Comparison of ENCODE assay signal across 8 mouse cellular contexts in genomic region chr1:135583081-135583677, GRCm38 (mm10). TPM values are rescaled to one million over a fixed set of nuclear protein-coding genes. Genes with fewer than 3 reads are reported as not detected.
A peak's percentile ranks its signal among the peaks of the same experiment; 100 is the strongest.
DNase-seq lines count a peak whose midpoint lies in the region; ATAC-seq and TF ChIP-seq lines count a peak whose summit lies in the region.

No protein-coding gene starts in this region.

- peaks cover 15% of the 10 kb centered on the region for H3K4me1 ChIP-seq in lung, postnatal 0 days (ENCODE audit: insufficient read depth, low read depth, low read length)
- H3K4me1 ChIP-seq in hindbrain, embryonic 11.5 days (replicated peaks; ENCODE audit: control insufficient read depth, insufficient read depth, low read length) = peaks cover 30% of the 10 kb centered on the region
- no peaks in the 10 kb centered on the region for H3K4me1 ChIP-seq in thymus, adult 2 months (replicated peaks; ENCODE audit: control insufficient read depth, insufficient read depth, low read length)

- no peaks in the 10 kb centered on the region for H3K9me3 ChIP-seq in lung, postnatal 0 days (ENCODE audit: low read length)
- H3K9me3 ChIP-seq in hindbrain, embryonic 11.5 days (ENCODE audit: control insufficient read depth, low read length) = no peaks in the 10 kb centered on the region

- ATAC-seq in lung, postnatal 0 days = 0 out of 2 replicates have a peak, but pooled peaks have one; percentile 9
- ATAC-seq in frontal cortex, adult (ENCODE audit: low TSS enrichment) = peak; percentile 55
- peak; percentile 69 for ATAC-seq in hindbrain, embryonic 11.5 days (ENCODE audit: low FRiP score)
- ATAC-seq in megakaryocyte, adult 5-6 weeks (ENCODE audit: poor library complexity, severe bottlenecking) = no peak

- H3K36me3 ChIP-seq in lung, postnatal 0 days (ENCODE audit: insufficient read depth, low read length) = no peaks in the 10 kb centered on the region
- H3K36me3 ChIP-seq in hindbrain, embryonic 11.5 days (ENCODE audit: control insufficient read depth, insufficient read depth, low read length) = no peaks in the 10 kb centered on the region
- no peaks in the 10 kb centered on the region for H3K36me3 ChIP-seq in myocyte (ENCODE audit: control insufficient read depth, insufficient read depth)
- no peaks in the 10 kb centered on the region for H3K36me3 ChIP-seq in thymus, adult 2 months (ENCODE audit: control insufficient read depth, insufficient read depth, low read length)

- intact Hi-C loops in left cerebral cortex, postnatal 25 days (cut with DNase I) = loop anchor here (5.0 kb wide), 1 partner anchor 54 kb away; no protein-coding TSS in a partner anchor

- peak overlapping the region; percentile 82 for H3K4me2 ChIP-seq in lung, postnatal 0 days (replicated peaks; ENCODE audit: low read depth, low read length)
- H3K4me2 ChIP-seq in hindbrain, embryonic 11.5 days (replicated peaks; ENCODE audit: low read depth, low read length) = peak overlapping the region; percentile 82
- peak overlapping the region; percentile 36 for H3K4me2 ChIP-seq in myocyte (ENCODE audit: low read depth)

- DNase-seq in lung, postnatal 0 days (ENCODE audit: low spot score) = no peak
- DNase-seq in lung, postnatal 36 days = no peak
- DNase-seq in hindbrain, embryonic 11.5 days (ENCODE audit: low spot score) = peak; percentile 81
- peak; percentile 76 to 79 for DNase-seq in left cerebral cortex, postnatal 25 days (ENCODE audit: low spot score in 2 of 2)
- DNase-seq in thymus, adult 2 months = no peak

- H3K4me3 ChIP-seq in lung, postnatal 0 days (ENCODE audit: low read depth, low read length) = no peak overlapping the region
- peak overlapping the region; percentile 58 for H3K4me3 ChIP-seq in hindbrain, embryonic 11.5 days (ENCODE audit: low read depth, low read length)
- peak overlapping the region; percentile 31 for H3K4me3 ChIP-seq in myocyte
- H3K4me3 ChIP-seq in thymus, adult 2 months (ENCODE audit: control insufficient read depth, insufficient read depth, low read length) = no peak overlapping the region

- no peak for TF ChIP-seq CTCF in lung, postnatal 0 days (IDR thresholded peaks at IDR 0.05)
- TF ChIP-seq CTCF in thymus, adult 2 months (IDR thresholded peaks at IDR 0.05; ENCODE audit: borderline replicate concordance, control insufficient read depth, extremely low read depth, insufficient read depth, low read length, poor library complexity) = no peak

- H3ac ChIP-seq in myocyte (ENCODE audit: control insufficient read depth, insufficient read length) = no peak overlapping the region

- H3K27ac ChIP-seq in lung, postnatal 0 days (ENCODE audit: low read length) = no peak overlapping the region
- H3K27ac ChIP-seq in hindbrain, embryonic 11.5 days (ENCODE audit: low read depth, low read length) = peak overlapping the region; percentile 83
- H3K27ac ChIP-seq in thymus, adult 2 months (ENCODE audit: control insufficient read depth, insufficient read depth, low read length) = no peak overlapping the region

- H3K9ac ChIP-seq in lung, postnatal 0 days (replicated peaks; ENCODE audit: low read depth) = no peak overlapping the region
- peak overlapping the region; percentile 79 for H3K9ac ChIP-seq in hindbrain, embryonic 11.5 days (ENCODE audit: low read depth, low read length)

- no peak for TF ChIP-seq EP300 in lung, postnatal 0 days (IDR thresholded peaks at IDR 0.05)

- H3K79me2 ChIP-seq in myocyte (ENCODE audit: control insufficient read depth, insufficient read depth) = peaks cover 59% of the 10 kb centered on the region

- WGBS in lung, postnatal 0 days = 11% methylated on average over 15 of the region's 15 CpGs
- 4% methylated on average over 15 of the region's 15 CpGs for WGBS in hindbrain, embryonic 11.5 days
- 87% methylated on average over 15 of the region's 15 CpGs for WGBS in thymus, adult 2 months

- no peak for TF ChIP-seq POLR2A in myocyte (IDR thresholded peaks at IDR 0.05; ENCODE audit: insufficient read length, low read depth)
- TF ChIP-seq POLR2A in thymus, adult 2 months (IDR thresholded peaks at IDR 0.05; ENCODE audit: control insufficient read depth, extremely low read depth, insufficient read depth, low read length, poor library complexity) = no peak

- H3K27me3 ChIP-seq in lung, postnatal 0 days (replicated peaks; ENCODE audit: insufficient read depth, low read length) = 0 out of 2 replicates have a peak, but pooled peaks cover 5% of the 10 kb centered on the region
- H3K27me3 ChIP-seq in hindbrain, embryonic 11.5 days (ENCODE audit: control insufficient read depth, insufficient read depth, low read length) = no peaks in the 10 kb centered on the region
- no peaks in the 10 kb centered on the region for H3K27me3 ChIP-seq in myocyte (ENCODE audit: control insufficient read depth, insufficient read depth, insufficient read length)
- no peaks in the 10 kb centered on the region; the same call in 1 of the 2 replicates for H3K27me3 ChIP-seq in thymus, adult 2 months (ENCODE audit: control insufficient read depth, insufficient read depth, low read length)

TF ChIP-seq in myocyte, 11 proteins besides CTCF, POLR2A, EP300 and RAD21:
- TF ChIP-seq TCF12 (IDR thresholded peaks at IDR 0.05; ENCODE audit: insufficient read depth, poor library complexity, severe bottlenecking) = no peak
- TF ChIP-seq E2F4 (IDR thresholded peaks at IDR 0.05; ENCODE audit: insufficient read depth) = no peak
- no peak for TF ChIP-seq MYOG (IDR thresholded peaks at IDR 0.05; ENCODE audit: control insufficient read depth in 1 of 3, insufficient read depth in 1 of 3, insufficient read length in 2 of 3, low read depth in 2 of 3)
- no peak for TF ChIP-seq MYOD1 (IDR thresholded peaks at IDR 0.05; ENCODE audit: control insufficient read depth in 1 of 3, insufficient read length in 2 of 3, low read depth in 2 of 3)
- no peak for TF ChIP-seq USF1 (IDR thresholded peaks at IDR 0.05; ENCODE audit: low read depth)
- TF ChIP-seq MAX (IDR thresholded peaks at IDR 0.05; ENCODE audit: low read depth) = no peak
- no peak for TF ChIP-seq CEBPB (IDR thresholded peaks at IDR 0.05; ENCODE audit: insufficient read depth, poor library complexity, severe bottlenecking)
- TF ChIP-seq TCF3 (IDR thresholded peaks at IDR 0.05; ENCODE audit: insufficient read length, low read depth) = no peak
- TF ChIP-seq REST (IDR thresholded peaks at IDR 0.05; ENCODE audit: insufficient read depth, insufficient read length) = no peak
- no peak for TF ChIP-seq POLR2AphosphoS2 (IDR thresholded peaks at IDR 0.05; ENCODE audit: insufficient read length, low read depth)
- no peak for TF ChIP-seq SRF (IDR thresholded peaks at IDR 0.05; ENCODE audit: control insufficient read depth, insufficient read length, low read depth)

RNA-seq across cellular contexts. Expression of gene Nav1, which starts 23.9 kb away (rescaled TPM):
- polyA plus RNA-seq in lung, postnatal 0 days (2015; fragmentation: Nextera tagmentation; extraction: Ambion mirVana) = 5.7 and 6.1 TPM in 2 replicates
- 16.9 and 21.0 TPM in 2 replicates for polyA plus RNA-seq in hindbrain, embryonic 11.5 days (2014; fragmentation: Nextera tagmentation; extraction: Ambion mirVana)
- total RNA-seq in left cerebral cortex, postnatal 25 days (2021) = 10 to 100 TPM; 70.1 to 71.4 TPM
- 33.7 TPM for polyA plus RNA-seq in myocyte (2012; fragmentation: generic; extraction: Trizol)
- 8.0 and 8.7 TPM in 2 replicates for polyA plus RNA-seq in thymus, adult 2 months (2012; rRNA removed)
- 36.2 and 44.1 TPM in 2 replicates for total RNA-seq in megakaryocyte, adult 5-6 weeks (2015)
- 6.2 and 10.8 TPM in 2 replicates for total RNA-seq in megakaryocyte, adult 5-6 weeks (2017)

Comparison
In these comparisons a context has a peak if more than half of its experiments do, and no peak if none do; other contexts are left out.
1. DNase-seq: peak in hindbrain, embryonic 11.5 days (single experiment) and left cerebral cortex, postnatal 25 days (2 of 2); none in lung, postnatal 0 days (single experiment), lung, postnatal 36 days (single experiment) and thymus, adult 2 months (single experiment).
2. H3K4me3 ChIP-seq: peak in hindbrain, embryonic 11.5 days (single experiment) and myocyte (single experiment); none in lung, postnatal 0 days (single experiment) and thymus, adult 2 months (single experiment).
3. Peak in every context shown above with its lines, with median percentiles within 50 percentile points of each other: H3K4me2 ChIP-seq.